Mouse (Mus musculus) heart, adult 2 months (tissue): ENCODE data around the gene Tdg. TPM values are rescaled to one million over a fixed set of nuclear protein-coding genes. Genes with fewer than 3 reads are reported as not detected.

ENCODE experiments used
- DNase-seq, 2 experiments: peaks; one replicate each; pipeline ENCODE4 v3.0.0; 2021
- H3K27ac ChIP-seq: fragments of 200-600 bp; 2 replicates; pipeline ENCODE4 v1.8.1; 2022
- H3K27me3 ChIP-seq: fragments of 200-500 bp; 2 replicates; pipeline ENCODE4 v1.6.1; 2012; ENCODE audit warnings: mild to moderate bottlenecking, low read length, inconsistent platforms, mixed read lengths; ENCODE audit not compliant: control insufficient read depth, insufficient read depth
- H3K36me3 ChIP-seq: fragments of 200-500 bp; 2 replicates; pipeline ENCODE4 v1.6.1; 2012; ENCODE audit warnings: low read length, inconsistent platforms; ENCODE audit not compliant: control insufficient read depth, insufficient read depth
- H3K4me1 ChIP-seq: fragments of 200-500 bp; 2 replicates; pipeline ENCODE4 v1.6.1; 2011; ENCODE audit warnings: low read length; ENCODE audit not compliant: control insufficient read depth, insufficient read depth
- H3K4me3 ChIP-seq: fragments of 200-600 bp; 2 replicates; pipeline ENCODE4 v1.8.1; 2022
- H3K79me2 ChIP-seq: fragments of 200-500 bp; replicated peaks from 2 replicates; pipeline ENCODE4 v1.6.1; 2012; ENCODE audit warnings: mild to moderate bottlenecking, inconsistent platforms, low read length, moderate library complexity, mixed read lengths; ENCODE audit not compliant: control insufficient read depth, insufficient read depth
- H3K9ac ChIP-seq: fragments of 200-500 bp; 2 replicates; pipeline ENCODE4 v1.6.1; 2012; ENCODE audit warnings: low read depth, mild to moderate bottlenecking, control low read depth, inconsistent platforms, low read length, mixed read lengths
- CTCF ChIP-seq: fragments of 200-600 bp; IDR thresholded peaks from 2 replicates; pipeline ENCODE4 v1.8.1; 2022; ENCODE audit warnings: antibody characterized with exemption, mild to moderate bottlenecking, moderate library complexity
- EP300 ChIP-seq: fragments of 200-500 bp; IDR thresholded peaks from 2 replicates; pipeline ENCODE4 v1.6.1; 2011; ENCODE audit warnings: low read depth, low read length, control low read depth; ENCODE audit not compliant: insufficient read depth
- POLR2A ChIP-seq: fragments of 200-500 bp; IDR thresholded peaks from 2 replicates; pipeline ENCODE4 v1.6.1; 2011; ENCODE audit warnings: mild to moderate bottlenecking, low read depth, low read length, control low read depth; ENCODE audit not compliant: insufficient read depth
- WGBS: fragments of 180-500 bp; shearing (Covaris S2); methylation state at CpG from one replicate; pipeline ENCODE4 v1.1.7; 2018; 5-methylcytosine and 5-hydroxymethylcytosine counted together
- intact Hi-C: fragments of 180-260 bp; cut with DNase I; formaldehyde crosslinking; loops from one replicate; pipeline ENCODE4 v1.15.1; 2025
- polyA plus RNA-seq: library from polyadenylated mRNA; depleted of rRNA; stranded (reverse); fragments of >200 nt; gene quantifications from 2 replicates; pipeline ENCODE4 v1.2.3, GENCODE M21; 2012
- total RNA-seq, 2 experiments: library from RNA; stranded (reverse); gene quantifications; 2 replicates each; pipeline ENCODE4 v1.2.3; 2021

The Tdg gene
- total and polyA plus RNA-seq, 3 experiments: 9.8 to 11.1 (median 10.5) TPM

DNA sequence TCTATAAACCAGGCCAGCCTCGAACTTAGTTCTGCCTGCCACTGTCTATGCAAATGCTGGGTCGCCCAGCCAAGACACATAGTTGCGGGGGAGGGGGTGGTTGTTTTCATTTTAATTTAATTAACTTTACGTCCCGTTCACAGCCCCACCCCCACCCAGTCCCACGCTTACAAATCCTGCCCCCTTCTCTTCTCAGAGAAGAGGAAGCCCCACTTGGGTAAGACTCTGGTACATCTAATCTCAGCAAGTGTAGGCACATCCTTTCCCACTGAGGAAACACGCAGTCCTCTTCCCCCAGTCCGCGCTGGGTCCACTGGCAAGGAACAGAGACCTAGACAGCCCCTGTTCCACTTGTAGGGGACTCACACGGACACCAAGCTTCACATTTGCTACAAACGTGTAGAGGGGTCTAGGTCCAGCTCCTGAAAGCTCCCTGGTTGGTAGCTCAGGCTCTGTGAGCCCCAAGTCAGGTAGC is 480 bp upstream of the Tdg start:
- intact Hi-C loops: no loop called here
- peaks cover 1% of the 10 kb centered on the region; the same call in 1 of the 2 replicates for H3K79me2 ChIP-seq
- H3K27me3 ChIP-seq: no peaks in the 10 kb centered on the region
- H3K36me3 ChIP-seq: no peaks in the 10 kb centered on the region
- H3K4me3 ChIP-seq: peak overlapping the region; percentile 87
- DNase-seq: no peak
- TF ChIP-seq EP300 (no peak), POLR2A (no peak), CTCF (no peak)
- H3K27ac ChIP-seq: peak overlapping the region; percentile 88
- 5% methylated on average over 11 of the region's 11 CpGs for WGBS
- peaks cover 3% of the 10 kb centered on the region for H3K4me1 ChIP-seq
- peak overlapping the region; percentile 84 for H3K9ac ChIP-seq

DNA sequence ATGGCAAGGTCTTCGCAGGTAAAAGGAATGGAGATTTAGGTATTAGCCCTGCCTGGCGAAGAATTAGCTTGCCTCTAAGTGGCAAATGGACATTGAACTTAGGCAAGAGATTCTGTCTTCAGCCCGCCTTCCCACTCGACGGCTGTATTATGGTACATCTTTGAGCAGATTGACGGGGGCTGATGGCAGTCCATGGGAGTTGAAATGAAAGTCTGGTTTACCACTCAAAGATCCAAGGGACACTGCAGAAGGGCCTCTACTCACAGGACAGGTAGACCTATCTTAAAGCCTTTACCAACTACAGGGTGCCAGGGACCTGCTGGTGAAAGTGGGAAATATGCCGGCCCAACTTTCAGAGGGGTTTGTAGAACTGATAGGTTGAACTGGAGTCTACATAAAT is 869 bp downstream of the Tdg start:
- intact Hi-C loops: loop anchor here (5.0 kb wide), 1 partner anchor 132 kb away; the partner anchor contains the start of gene Nfyb
- TF ChIP-seq CTCF (no peak), EP300 (no peak), POLR2A (no peak)

DNA sequence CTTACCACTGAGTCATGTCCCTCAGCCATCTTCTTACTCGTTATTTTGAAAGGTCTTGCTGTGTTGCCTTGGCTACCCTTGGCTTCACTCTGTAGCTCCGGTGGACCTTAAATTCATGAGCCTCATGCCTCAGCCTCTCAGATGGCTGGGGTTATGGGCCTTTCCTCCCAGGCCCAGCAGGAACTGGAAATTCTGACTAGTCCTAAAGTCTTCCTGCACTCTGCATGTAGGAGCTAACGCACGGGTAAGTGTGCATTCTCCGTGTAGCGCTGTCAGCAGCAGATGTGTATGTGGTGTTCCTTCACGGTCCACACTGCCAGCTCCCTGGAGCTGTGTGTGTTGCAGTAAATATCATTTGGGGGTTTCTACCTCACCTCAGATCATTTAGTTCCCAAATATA is 1.5 kb downstream of the Tdg start:
- TF ChIP-seq POLR2A: no peak
- TF ChIP-seq EP300: no peak
- TF ChIP-seq CTCF: no peak
- Histone ChIP-seq H3K9ac (no peak overlapping the region), H3K27ac (no peak overlapping the region), H3K79me2 (peaks cover 1% of the 10 kb centered on the region; the same call in 1 of the 2 replicates), H3K27me3 (no peaks in the 10 kb centered on the region), H3K4me3 (no peak overlapping the region), H3K36me3 (no peaks in the 10 kb centered on the region), H3K4me1 (peaks cover 3% of the 10 kb centered on the region)
- intact Hi-C loops: loop anchor here (5.0 kb wide), 1 partner anchor 131 kb away; the partner anchor contains the start of gene Nfyb
- no peak for DNase-seq
- 49% methylated on average over 7 of the region's 7 CpGs for WGBS

More for the DNA sequence above, 869 bp downstream of the Tdg start:
- DNase-seq: no peak
- no peak overlapping the region for H3K9ac ChIP-seq
- no peaks in the 10 kb centered on the region for H3K27me3 ChIP-seq
- no peaks in the 10 kb centered on the region for H3K36me3 ChIP-seq
- H3K27ac ChIP-seq: peak overlapping the region; percentile 88
- H3K4me3 ChIP-seq: peak overlapping the region; percentile 87
- 21% methylated on average over 7 of the region's 7 CpGs for WGBS
- H3K79me2 ChIP-seq: peaks cover 1% of the 10 kb centered on the region; the same call in 1 of the 2 replicates
- H3K4me1 ChIP-seq: peaks cover 3% of the 10 kb centered on the region

DNA sequence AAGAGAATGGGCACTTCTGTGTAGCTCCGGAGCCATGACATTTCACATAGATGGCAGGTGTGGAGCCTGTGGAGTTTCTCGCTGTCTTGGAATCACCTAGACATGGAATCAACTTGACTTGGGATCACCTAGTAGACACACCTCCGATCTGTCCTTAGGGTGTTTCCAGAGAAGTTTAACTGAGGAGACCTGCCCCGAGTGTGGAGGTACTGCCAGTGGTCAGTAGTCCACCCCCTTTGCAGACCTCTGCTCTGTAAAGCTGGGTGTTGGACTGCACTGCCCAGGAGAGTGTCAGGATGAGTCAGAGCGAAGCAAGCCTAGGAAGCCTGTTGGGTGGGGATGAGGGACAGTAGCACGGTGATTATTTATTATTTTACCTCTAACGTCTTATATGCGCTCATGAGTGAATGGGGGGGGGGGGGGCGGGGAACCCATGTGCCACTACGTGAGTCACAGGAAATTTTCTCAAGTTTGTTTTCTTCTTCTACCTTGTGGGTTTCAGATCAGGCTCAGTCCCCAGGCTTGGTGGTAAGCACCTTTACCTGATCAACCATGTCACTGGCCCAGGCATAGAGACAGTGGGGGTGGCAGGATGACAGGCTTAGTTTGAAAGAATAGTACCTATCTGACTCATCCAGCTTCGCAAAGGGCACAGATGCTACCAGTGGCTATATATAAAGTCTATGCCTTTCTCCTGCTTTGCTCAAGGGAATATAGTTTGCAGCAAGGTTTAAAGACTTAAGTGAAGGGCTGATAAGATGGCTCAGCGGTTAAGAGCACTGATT is 3.1 kb downstream of the Tdg start:
- H3K4me3 ChIP-seq: no peak overlapping the region
- H3K27ac ChIP-seq: no peak overlapping the region
- peaks cover 2% of the 10 kb centered on the region for H3K36me3 ChIP-seq
- TF ChIP-seq CTCF: no peak
- no peak for TF ChIP-seq POLR2A
- TF ChIP-seq EP300: no peak
- 95% methylated on average over 12 of the region's 12 CpGs for WGBS
- no peak for DNase-seq
- no peaks in the 10 kb centered on the region for H3K27me3 ChIP-seq
- intact Hi-C loops: loop anchor here (5.0 kb wide), 1 partner anchor 130 kb away; the partner anchor contains the start of gene Nfyb
- H3K9ac ChIP-seq: no peak overlapping the region
- peaks cover 5% of the 10 kb centered on the region for H3K4me1 ChIP-seq
- peaks cover 1% of the 10 kb centered on the region; the same call in 1 of the 2 replicates for H3K79me2 ChIP-seq

DNA sequence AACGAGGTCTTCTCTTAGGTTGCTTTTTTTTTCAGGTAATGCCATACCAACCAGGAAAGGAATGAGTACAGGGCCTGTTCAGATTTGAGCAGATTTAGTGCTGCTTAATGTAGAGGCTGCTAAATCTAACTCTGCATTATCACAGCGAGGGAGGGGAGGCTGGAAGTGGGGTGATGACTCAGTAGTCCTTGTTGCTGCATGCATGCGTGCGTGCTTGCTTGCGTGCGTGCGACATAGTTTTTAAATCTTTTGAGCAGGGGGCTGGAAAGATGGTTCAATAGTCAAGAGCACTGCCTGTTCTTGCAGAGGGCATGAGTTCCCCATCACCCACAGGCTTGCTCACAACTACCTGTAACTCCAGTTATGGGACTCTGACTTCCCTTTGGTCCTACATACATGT is 4.7 kb downstream of the Tdg start:
- Histone ChIP-seq H3K79me2 (peaks cover 1% of the 10 kb centered on the region; the same call in 1 of the 2 replicates), H3K9ac (no peak overlapping the region), H3K4me3 (no peak overlapping the region), H3K4me1 (peaks cover 5% of the 10 kb centered on the region), H3K27me3 (no peaks in the 10 kb centered on the region), H3K27ac (no peak overlapping the region), H3K36me3 (peaks cover 2% of the 10 kb centered on the region)
- 95% methylated on average over 7 of the region's 7 CpGs for WGBS
- TF ChIP-seq CTCF: no peak
- DNase-seq: no peak
- intact Hi-C loops: loop anchor here (5.0 kb wide), 1 partner anchor 128 kb away; the partner anchor contains the start of gene Nfyb

DNA sequence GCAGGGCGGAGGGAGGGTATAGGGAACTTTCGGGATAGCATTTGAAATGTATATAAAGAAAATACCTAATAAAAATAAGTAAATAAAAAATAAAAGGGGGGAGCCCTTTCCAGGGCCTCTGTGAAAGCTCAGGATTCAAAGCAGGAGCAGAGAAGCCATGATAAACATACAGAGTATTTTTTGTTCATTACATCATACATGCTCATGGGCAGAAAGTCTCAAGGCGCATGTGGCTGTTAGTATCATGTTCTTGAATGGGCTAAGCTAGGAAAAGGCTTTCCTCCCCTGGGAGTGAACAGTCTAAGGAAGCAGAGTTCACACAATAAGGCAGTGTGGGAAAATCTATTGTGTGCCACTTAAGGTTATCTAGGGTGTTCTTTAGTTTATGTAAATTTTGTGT is 6.7 kb downstream of the Tdg start:
- Histone ChIP-seq H3K79me2 (peaks cover 1% of the 10 kb centered on the region; the same call in 1 of the 2 replicates), H3K36me3 (peaks cover 5% of the 10 kb centered on the region), H3K9ac (no peak overlapping the region), H3K4me3 (no peak overlapping the region), H3K27ac (no peak overlapping the region), H3K4me1 (peaks cover 3% of the 10 kb centered on the region; the same call in 1 of the 2 replicates), H3K27me3 (no peaks in the 10 kb centered on the region)
- intact Hi-C loops: no loop called here
- WGBS: 79% methylated on average over 3 of the region's 3 CpGs
- TF ChIP-seq EP300 (no peak), CTCF (no peak), POLR2A (no peak)
- no peak for DNase-seq
